Mouse (Mus musculus) thymus, postnatal 25 days (tissue): ENCODE data around the gene Cacnb3.
"Not testable (repeated sequence)": the region's sequence is repeated elsewhere in the genome, so short reads cannot be mapped to it uniquely, and the experiment has no call there.

ENCODE experiments used
- DNase-seq: peaks from one replicate; pipeline ENCODE4 v3.0.0; 2022

The Cacnb3 gene

GRCm38 (mm10) chr15:98630540-98630939 lies at the start of gene Cacnb3:
TSS of gene Cacnb3 (plus strand) at chr15:98630840.
- no peak for DNase-seq

DNA sequence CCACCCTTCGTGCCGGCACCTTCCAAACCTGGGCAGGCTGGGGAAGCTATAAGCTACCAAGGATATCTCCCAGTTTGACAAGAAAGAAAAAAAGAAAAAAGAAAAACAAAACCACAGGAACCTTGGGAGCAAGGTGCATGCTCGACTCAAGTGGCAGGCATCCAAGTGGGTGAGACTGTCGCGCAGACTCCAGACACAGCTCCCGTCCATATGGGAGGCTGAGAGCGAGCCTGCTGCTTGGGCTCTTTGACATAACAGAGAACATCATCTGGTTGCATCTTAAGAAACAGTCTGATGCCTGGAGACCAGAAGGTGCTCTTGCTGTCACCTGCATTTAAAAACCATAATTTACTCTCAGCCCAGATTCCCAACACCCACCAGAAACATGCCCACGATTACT lies 48.2 kb upstream of the Cacnb3 start:
- no peak for DNase-seq

DNA sequence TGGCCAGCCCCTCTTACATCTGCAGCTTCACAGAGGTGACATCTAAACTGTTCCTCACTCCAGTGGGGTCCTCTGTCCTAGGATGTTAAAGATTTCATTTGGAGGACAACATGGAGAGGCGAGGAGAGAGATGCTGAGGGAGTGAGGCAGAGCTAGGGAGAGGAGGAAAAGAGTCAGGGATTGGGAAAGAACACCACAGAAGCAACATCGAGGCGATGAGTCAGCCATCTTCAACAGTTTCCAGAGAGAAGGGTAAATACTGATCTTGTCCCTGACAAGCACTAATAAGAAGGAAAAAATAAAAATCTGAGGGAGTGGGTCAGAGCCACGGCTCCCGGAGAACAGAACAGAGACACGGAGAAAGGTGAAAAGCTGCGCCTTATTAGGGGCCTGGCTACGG lies 47.6 kb upstream of the Cacnb3 start:
- DNase-seq = no peak

- DNase-seq = no peak
Measured at GRCm38 (mm10) chr15:98585421-98585820, 45.2 kb upstream of the Cacnb3 start.

- not testable (repeated sequence) for DNase-seq
Measured at GRCm38 (mm10) chr15:98586141-98586540, 44.5 kb upstream of the Cacnb3 start.

DNA sequence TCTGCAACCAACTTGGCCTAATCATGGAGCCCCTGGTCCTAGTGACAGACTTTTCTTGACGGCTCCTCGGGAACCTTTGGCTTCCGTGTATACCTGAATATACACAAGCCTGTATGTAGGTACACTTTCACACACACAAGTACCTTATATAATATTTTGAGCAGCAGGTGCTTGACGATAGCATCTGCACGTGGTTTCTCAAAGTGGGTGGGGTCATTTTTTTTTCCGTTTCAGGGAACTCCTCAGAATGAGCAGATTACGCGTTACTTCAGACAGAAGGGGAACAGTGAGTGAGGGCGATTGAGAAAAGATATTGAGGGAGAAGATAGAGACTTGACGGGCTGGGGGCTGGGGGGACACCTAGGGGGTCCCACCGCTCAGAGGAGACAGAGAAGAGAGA lies 42.9 kb upstream of the Cacnb3 start:
- peak; percentile 36 for DNase-seq

DNA sequence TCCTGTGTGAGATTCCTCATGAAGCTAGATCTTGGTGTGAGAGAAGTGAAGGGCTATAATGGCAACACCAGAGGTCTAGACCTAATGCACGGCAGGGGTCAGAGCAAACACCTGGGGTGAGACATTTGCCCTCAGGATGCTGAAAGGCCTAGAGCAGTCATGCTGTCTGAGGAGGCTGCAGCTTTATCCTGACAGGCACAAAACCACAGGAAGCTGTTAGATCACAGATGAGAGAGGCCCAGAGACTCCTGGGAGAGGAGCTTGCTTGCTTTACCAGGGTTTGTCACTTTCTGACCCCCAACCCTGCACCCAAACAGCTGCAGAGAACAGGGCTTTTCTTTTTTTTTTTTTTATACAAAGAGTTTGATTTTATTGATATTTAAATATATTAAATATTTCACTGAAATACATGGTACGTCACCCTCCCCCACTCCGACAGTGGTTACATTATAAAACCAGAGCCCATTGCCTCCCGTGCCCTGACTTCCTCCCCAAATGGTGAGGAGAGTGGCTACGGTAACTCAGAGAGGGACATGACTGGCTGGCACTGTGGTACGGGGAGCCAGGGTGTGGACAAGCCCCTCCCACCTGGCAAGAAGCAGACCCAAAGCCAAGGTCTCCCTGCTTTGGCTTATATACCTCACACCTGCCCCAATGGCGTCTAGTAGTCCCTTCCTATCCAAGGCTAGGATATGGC lies 40.9 kb upstream of the Cacnb3 start:
- DNase-seq = peak; percentile 64

DNA sequence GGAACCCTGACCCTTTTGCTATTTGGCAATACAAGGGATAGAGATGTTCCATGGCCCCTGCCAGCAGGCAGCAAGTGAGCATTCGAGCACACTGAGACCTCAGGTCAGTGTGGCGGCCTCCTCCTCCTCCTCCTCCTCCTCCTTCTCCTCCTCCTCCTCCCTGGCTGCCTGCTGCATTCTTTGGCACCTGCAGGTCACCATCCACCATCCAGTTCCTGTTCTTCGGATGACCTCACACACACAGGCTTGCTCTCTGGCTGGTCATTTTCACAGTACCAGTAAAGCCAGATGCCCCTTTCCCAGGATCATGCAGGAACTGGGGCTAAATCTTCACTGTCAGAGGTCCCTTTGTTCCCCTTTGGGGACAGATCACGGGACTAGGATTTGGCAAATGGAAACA lies 39.2 kb upstream of the Cacnb3 start:
- no peak for DNase-seq

DNA sequence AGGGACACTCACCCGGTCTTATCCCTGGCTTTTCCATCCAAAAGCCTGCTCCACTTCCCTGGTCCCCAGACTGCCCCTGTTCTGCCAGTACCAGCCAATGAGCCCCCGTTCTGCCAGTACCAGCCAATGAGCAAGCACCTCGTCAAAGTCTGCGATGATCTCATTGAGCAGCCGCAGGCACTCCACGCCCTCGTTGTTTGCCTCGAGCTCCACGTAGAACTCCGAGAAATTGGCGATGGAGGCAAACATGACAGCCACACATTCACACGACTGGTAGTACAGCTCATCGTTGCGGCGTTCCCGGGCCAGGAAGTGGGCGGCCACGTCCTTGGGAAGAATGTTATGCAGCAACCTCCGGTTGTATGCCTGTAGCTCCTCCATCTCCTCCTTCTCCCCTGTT lies 36.4 kb upstream of the Cacnb3 start:
- DNase-seq = no peak

GRCm38 (mm10) chr15:98595049-98595448 lies 35.6 kb upstream of the Cacnb3 start:
- DNase-seq = no peak

DNA sequence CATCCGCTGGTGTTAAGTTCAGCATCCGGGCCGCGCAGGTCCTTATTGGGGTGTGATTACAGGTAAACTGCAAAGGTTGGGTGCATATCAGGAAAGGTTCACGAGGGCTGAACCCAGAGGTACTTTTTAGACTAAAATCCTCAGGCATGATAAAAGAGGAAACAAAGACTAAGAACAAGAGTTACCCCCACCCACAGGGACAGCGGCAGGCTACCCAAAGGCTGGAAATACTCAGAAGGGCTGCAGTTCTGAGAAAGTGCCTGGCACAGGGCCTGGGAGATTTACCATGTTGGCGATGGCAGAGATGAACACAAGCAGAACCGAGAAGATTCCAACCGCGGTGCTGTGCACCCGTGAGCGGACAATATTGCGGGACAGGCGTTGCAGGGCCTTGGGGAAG lies 34.0 kb upstream of the Cacnb3 start:
- no peak for DNase-seq

GRCm38 (mm10) chr15:98600036-98600709 lies 30.5 kb upstream of the Cacnb3 start:
- DNase-seq = no peak

GRCm38 (mm10) chr15:98601832-98602190 lies 28.8 kb upstream of the Cacnb3 start:
- no peak for DNase-seq

- no peak for DNase-seq
Measured at GRCm38 (mm10) chr15:98602191-98602881, 28.3 kb upstream of the Cacnb3 start.

DNA sequence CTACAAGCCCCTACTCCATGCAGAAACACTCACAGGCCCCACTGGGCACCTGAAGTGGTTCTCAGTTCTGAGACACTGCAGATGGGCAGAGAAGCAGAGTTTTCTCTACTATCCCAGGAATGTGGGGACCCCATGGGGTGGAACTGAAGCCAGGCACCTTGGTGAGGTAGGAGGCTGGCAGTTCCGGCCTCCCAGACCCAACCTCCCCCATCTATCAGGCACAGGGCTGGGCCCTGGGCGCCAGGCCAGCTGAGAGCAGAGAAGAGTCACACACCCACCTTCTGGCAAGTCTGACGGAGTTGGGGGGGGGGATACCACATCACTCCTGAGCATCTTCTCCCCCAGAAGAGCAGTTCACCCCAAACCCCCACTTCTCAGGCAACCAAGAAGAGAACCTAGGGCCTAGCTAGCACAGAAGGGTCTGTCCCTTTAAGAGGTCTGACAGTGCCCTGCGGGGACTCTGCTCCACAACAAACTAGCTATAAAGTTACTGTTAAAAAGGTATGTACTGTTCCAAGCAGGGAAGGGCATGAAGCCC lies 27.6 kb upstream of the Cacnb3 start:
- no peak for DNase-seq

- DNase-seq = no peak
Measured at GRCm38 (mm10) chr15:98604041-98604575, 26.5 kb upstream of the Cacnb3 start.

- DNase-seq = no peak
Measured at GRCm38 (mm10) chr15:98606051-98606536, 24.5 kb upstream of the Cacnb3 start.

DNA sequence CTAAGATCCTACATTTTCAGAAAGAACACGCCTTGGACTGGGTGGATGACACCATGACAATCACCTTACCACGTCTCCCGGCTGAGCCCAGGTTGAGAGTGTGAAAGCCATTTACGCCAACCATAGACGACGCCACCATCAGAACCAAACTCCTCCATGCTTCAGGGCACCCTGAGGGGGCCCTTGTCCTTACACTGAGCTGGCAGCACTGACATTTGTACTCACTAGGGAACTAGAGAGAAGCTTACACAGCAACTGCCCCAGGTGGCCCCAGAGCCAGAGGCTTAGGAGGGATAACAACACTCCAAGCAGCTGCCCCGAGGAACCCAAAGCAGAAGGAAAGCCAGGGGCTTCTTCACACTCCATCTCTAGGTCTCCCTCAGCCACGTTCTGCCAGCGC lies 23.9 kb upstream of the Cacnb3 start:
- DNase-seq = no peak

GRCm38 (mm10) chr15:98607557-98607956 lies 23.1 kb upstream of the Cacnb3 start:
- no peak for DNase-seq

DNA sequence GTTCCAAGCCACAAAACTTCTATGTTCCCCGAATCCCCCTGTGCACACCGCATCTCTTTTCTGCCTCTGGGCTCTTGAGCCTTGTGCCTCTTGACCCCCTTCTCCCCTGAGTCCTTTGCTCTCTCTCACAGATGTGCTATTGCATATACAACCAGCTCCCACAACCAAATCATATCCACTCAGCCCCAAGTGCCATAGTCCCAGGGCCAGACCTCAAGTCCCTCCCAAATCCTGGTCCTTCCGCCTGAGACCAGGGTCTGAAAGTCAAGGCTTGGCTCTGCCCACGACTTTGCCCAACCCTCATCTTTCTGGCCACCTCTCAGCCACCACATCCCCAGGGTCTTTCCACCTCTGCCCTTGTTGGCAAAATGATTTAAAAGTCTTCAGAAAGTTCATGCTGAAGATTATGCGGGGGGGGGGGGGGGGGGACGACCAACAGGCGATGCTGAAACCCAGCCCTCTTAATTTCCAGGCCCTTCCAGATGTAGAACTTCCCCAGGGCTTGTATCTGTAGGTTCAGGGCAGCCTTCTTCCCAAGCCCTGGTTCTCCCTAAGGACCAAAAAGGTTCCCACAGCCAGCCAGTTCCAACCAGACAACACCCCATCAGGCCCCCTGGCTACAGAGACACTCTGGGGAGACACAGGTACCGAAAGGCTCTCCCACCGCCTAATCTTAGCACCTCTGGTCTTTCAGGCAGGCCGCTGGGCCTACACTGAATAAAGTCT lies 22.4 kb upstream of the Cacnb3 start:
- DNase-seq = no peak

DNA sequence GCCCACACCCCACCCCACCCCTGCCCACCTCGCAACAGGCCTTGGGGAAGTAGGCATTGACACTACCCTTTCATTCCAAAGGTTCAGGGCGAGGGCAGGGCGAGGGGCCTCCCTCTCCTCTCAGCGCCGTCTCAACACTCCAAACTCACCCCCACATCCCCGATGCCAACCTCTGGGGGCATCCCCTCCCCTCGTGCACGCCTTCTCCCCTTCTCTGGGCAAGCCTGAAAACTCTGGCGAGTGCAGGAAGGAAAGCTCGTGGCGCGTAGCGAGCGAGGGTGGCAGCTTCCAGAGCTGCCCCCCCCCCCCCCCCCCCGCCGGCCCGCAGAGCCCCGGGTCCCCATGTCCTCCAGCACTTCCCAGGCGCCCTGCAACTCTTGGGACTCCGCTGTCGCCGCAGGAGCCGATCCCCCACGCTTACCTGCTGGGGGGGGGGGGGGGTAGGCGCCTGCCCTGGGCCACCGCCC lies 21.8 kb upstream of the Cacnb3 start:
- peak; percentile 55 for DNase-seq

DNA sequence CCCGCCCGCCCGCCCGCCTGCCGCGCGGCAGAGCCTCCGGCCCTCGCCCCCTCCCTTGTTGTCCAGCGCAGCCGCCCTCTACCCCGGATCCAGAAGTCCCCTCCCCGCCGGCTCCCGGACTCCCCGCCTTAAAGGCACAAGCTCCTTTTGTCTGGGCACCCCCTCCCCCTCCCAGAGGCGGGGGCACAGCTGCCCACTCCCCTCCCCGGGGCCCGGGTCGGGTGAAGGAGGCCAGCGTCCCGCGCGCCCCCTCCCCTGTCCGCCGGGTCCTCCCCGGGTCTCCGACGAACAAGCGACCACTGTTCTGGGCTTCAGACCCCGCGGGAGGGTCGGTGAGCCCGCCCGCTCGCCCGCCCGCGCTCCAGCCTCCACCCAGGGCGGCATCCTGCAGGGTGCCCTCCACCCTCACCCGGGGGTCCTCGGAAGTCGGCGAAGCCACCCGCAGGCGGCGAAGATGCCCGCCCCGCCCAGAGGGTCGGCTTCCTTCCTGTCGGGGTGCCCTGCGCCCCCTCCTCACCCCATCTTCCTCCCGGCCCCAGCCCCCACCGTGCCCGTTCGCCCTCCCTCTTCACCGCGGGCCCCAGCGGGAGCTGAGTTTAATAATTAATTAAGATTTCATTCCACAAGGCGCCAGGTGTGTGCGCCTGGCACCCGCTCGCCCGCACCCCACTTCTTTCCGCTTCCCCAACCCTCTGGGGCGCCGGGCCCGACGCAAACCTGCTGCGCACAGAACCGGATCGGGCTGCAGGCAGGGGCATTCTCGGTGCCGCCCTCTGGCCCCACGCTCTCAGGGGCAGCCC lies 21.1 kb upstream of the Cacnb3 start, which contains the start of gene Adcy6:
TSS of gene Adcy6 (minus strand) at position 746 of the 800 bp plus-strand sequence.
- peak; percentile 85 for DNase-seq
